Mouse (Mus musculus) liver, embryonic 11.5 days (tissue): ENCODE measurements around the gene Lyrm9. TPM values are rescaled to one million over a fixed set of nuclear protein-coding genes. Genes with fewer than 3 reads are reported as not detected.

Experiments
- ATAC-seq: fragments of 200-750 bp; cut with Nextera tagmentation; replicated peaks from 2 replicates; pipeline ENCODE4 v1.8.0; 2017; ENCODE audit warnings: moderate number of reproducible peaks, mild to moderate bottlenecking, moderate TSS enrichment, moderate library complexity; ENCODE audit not compliant: low FRiP score
- DNase-seq: peaks from one replicate; pipeline ENCODE4 v3.0.0-alpha.2; 2017; ENCODE audit warnings: low spot score
- H3K27ac ChIP-seq: fragments of 300-500 bp; sonication (generic); 2 replicates; pipeline ENCODE4 v1.5.1; 2014; ENCODE audit warnings: mild to moderate bottlenecking, low read depth, low read length, control low read depth
- H3K27me3 ChIP-seq: fragments of 300-500 bp; sonication (generic); replicated peaks from 2 replicates; pipeline ENCODE4 v1.6.1; 2014; ENCODE audit warnings: low read length, mixed read lengths; ENCODE audit not compliant: control insufficient read depth, insufficient read depth
- H3K36me3 ChIP-seq: fragments of 300-500 bp; sonication (generic); 2 replicates; pipeline ENCODE4 v1.6.1; 2014; ENCODE audit warnings: mild to moderate bottlenecking, low read length, moderate library complexity, mixed read lengths; ENCODE audit not compliant: control insufficient read depth, insufficient read depth
- H3K4me1 ChIP-seq: fragments of 300-500 bp; sonication (generic); replicated peaks from 2 replicates; pipeline ENCODE4 v1.6.1; 2014; ENCODE audit warnings: low read length, mixed read lengths; ENCODE audit not compliant: control insufficient read depth, insufficient read depth
- H3K4me2 ChIP-seq: fragments of 300-500 bp; sonication (generic); 2 replicates; pipeline ENCODE4 v1.6.1; 2014; ENCODE audit warnings: mild to moderate bottlenecking, control low read depth, moderate library complexity
- H3K4me3 ChIP-seq: fragments of 300-500 bp; sonication (generic); 2 replicates; pipeline ENCODE4 v1.5.1; 2014; ENCODE audit warnings: low read depth, low read length, control low read depth
- H3K9ac ChIP-seq: fragments of 300-500 bp; sonication (generic); 2 replicates; pipeline ENCODE4 v1.6.1; 2014; ENCODE audit warnings: low read depth, low read length, control low read depth
- H3K9me3 ChIP-seq: fragments of 300-500 bp; sonication (generic); 2 replicates; pipeline ENCODE4 v1.6.1; 2016; ENCODE audit warnings: low read length, inconsistent platforms, mixed read lengths; ENCODE audit not compliant: control insufficient read depth
- WGBS: fragments of 180-500 bp; shearing (Covaris S2); extraction: QIAGEN DNeasy Blood & Tissue Kit; methylation state at CpG from one replicate; pipeline ENCODE4 v1.1.7; 2014; 5-methylcytosine and 5-hydroxymethylcytosine counted together
- polyA plus RNA-seq: library from polyadenylated mRNA; unstranded; fragments of >200 nt; fragmentation: Nextera tagmentation; extraction: Ambion mirVana; gene quantifications from 2 replicates; pipeline ENCODE4 v1.2.1, GENCODE M21; 2014

Gene Lyrm9
- polyA plus RNA-seq, 1 experiment from 2014 or later, result 28.7 TPM

- H3K27ac ChIP-seq, result no peak overlapping the region
- ATAC-seq (no peak), DNase-seq (no peak)
- peaks cover 22% of the 10 kb centered on the region for H3K4me1 ChIP-seq
- H3K9ac ChIP-seq, result no peak overlapping the region
- H3K4me3 ChIP-seq, result no peak overlapping the region
- no peaks in the 10 kb centered on the region for H3K36me3 ChIP-seq
- no peaks in the 10 kb centered on the region for H3K9me3 ChIP-seq
- WGBS, result 52% methylated on average over 9 of the region's 9 CpGs
- no peak overlapping the region for H3K4me2 ChIP-seq
- H3K27me3 ChIP-seq, result no peaks in the 10 kb centered on the region
Measured at GRCm38 (mm10) chr11:78805691-78806137, 20.7 kb upstream of the Lyrm9 start.

GRCm38 (mm10) chr11:78807341-78808108 lies 18.9 kb upstream of the Lyrm9 start:
- Histone ChIP-seq H3K27ac (no peak overlapping the region), H3K36me3 (no peaks in the 10 kb centered on the region), H3K4me3 (no peak overlapping the region), H3K9ac (no peak overlapping the region), H3K9me3 (no peaks in the 10 kb centered on the region), H3K27me3 (no peaks in the 10 kb centered on the region), H3K4me1 (peaks cover 10% of the 10 kb centered on the region; the same call in 1 of the 2 replicates), H3K4me2 (no peak overlapping the region)
- DNase-seq, result no peak
- WGBS, result 44% methylated on average over 6 of the region's 6 CpGs
- ATAC-seq, result no peak

- no peak for DNase-seq
- Histone ChIP-seq H3K4me3 (no peak overlapping the region), H3K9me3 (no peaks in the 10 kb centered on the region), H3K4me1 (0 out of 2 replicates have a peak, but pooled peaks cover 4% of the 10 kb centered on the region), H3K27me3 (no peaks in the 10 kb centered on the region), H3K36me3 (no peaks in the 10 kb centered on the region), H3K9ac (no peak overlapping the region), H3K27ac (no peak overlapping the region), H3K4me2 (no peak overlapping the region)
- no peak for ATAC-seq
Measured at GRCm38 (mm10) chr11:78809398-78809797, 17.0 kb upstream of the Lyrm9 start.

- H3K4me1 ChIP-seq, result no peaks in the 10 kb centered on the region
- DNase-seq, result no peak
- H3K4me2 ChIP-seq, result no peak overlapping the region
- H3K9me3 ChIP-seq, result no peaks in the 10 kb centered on the region
- ATAC-seq, result no peak
- WGBS, result 67% methylated on average over 7 of the region's 7 CpGs
- no peak overlapping the region for H3K27ac ChIP-seq
- no peaks in the 10 kb centered on the region for H3K36me3 ChIP-seq
- no peak overlapping the region for H3K9ac ChIP-seq
- no peaks in the 10 kb centered on the region for H3K27me3 ChIP-seq
- no peak overlapping the region for H3K4me3 ChIP-seq
Measured at GRCm38 (mm10) chr11:78814461-78814941, 11.9 kb upstream of the Lyrm9 start.

GRCm38 (mm10) chr11:78815986-78816792 lies 10.2 kb upstream of the Lyrm9 start:
- Histone ChIP-seq H3K27ac (no peak overlapping the region), H3K4me2 (no peak overlapping the region), H3K27me3 (no peaks in the 10 kb centered on the region), H3K4me1 (peaks cover 3% of the 10 kb centered on the region; the same call in 1 of the 2 replicates), H3K9me3 (no peaks in the 10 kb centered on the region), H3K4me3 (no peak overlapping the region), H3K9ac (no peak overlapping the region), H3K36me3 (no peaks in the 10 kb centered on the region)
- DNase-seq (no peak), ATAC-seq (no peak)
- 70% methylated on average over 14 of the region's 14 CpGs for WGBS

GRCm38 (mm10) chr11:78817311-78818022 lies 8.9 kb upstream of the Lyrm9 start:
- no peak for DNase-seq
- no peaks in the 10 kb centered on the region for H3K9me3 ChIP-seq
- no peak overlapping the region for H3K27ac ChIP-seq
- no peak overlapping the region for H3K4me2 ChIP-seq
- H3K4me1 ChIP-seq, result peaks cover 3% of the 10 kb centered on the region; the same call in 1 of the 2 replicates
- H3K4me3 ChIP-seq, result no peak overlapping the region
- H3K36me3 ChIP-seq, result no peaks in the 10 kb centered on the region
- H3K9ac ChIP-seq, result no peak overlapping the region
- no peak for ATAC-seq
- no peaks in the 10 kb centered on the region for H3K27me3 ChIP-seq
- WGBS, result 78% methylated on average over 11 of the region's 11 CpGs

- H3K9me3 ChIP-seq, result no peaks in the 10 kb centered on the region
- no peaks in the 10 kb centered on the region for H3K27me3 ChIP-seq
- no peak overlapping the region for H3K4me2 ChIP-seq
- H3K9ac ChIP-seq, result no peak overlapping the region
- WGBS, result 45% methylated on average over 12 of the region's 12 CpGs
- peaks cover 3% of the 10 kb centered on the region; the same call in 1 of the 2 replicates for H3K4me1 ChIP-seq
- ATAC-seq, result no peak
- H3K4me3 ChIP-seq, result no peak overlapping the region
- H3K36me3 ChIP-seq, result no peaks in the 10 kb centered on the region
- DNase-seq, result no peak
- H3K27ac ChIP-seq, result no peak overlapping the region
Measured at GRCm38 (mm10) chr11:78820337-78821000, 5.9 kb upstream of the Lyrm9 start.
